Mouse (Mus musculus) liver, postnatal 0 days (tissue): Measurements from ENCODE around the gene Scly.

Experiments used
- CTCF ChIP-seq: sonication (generic); IDR thresholded peaks from 2 replicates; pipeline ENCODE4 v1.5.1; 2016; ENCODE audit warnings: antibody characterized with exemption, low read depth
- EP300 ChIP-seq: IDR thresholded peaks from 2 replicates; pipeline ENCODE4 v1.6.1; 2016; ENCODE audit warnings: antibody characterized with exemption, low read depth, mild to moderate bottlenecking

- TF ChIP-seq EP300 (no peak), CTCF (no peak)
Measured at GRCm38 (mm10) chr1:91295544-91295943, 2.6 kb upstream of the Scly start.
